Mouse (Mus musculus): ENCODE results near the gene Ucp1.

DNA sequence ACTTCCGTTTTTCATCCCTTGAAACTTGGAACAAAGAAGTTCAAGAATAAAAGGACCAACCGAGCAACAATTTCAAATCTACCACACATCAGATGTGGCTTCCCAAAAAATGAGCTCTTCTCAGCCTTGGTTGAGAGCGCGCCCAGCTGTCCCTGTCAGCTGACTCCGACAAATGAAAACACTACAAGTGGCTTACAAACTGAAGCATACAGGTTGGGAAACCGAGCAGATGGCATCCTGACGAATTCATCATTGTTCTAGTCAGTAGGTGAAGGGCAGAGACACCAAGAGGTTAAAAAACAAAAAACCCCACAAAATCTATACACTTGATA, 41.4 kb downstream of the Ucp1 start:
- TF ChIP-seq CTCF (IDR thresholded peaks at IDR 0.05; ENCODE audit: insufficient read depth, low read depth, low read length) (no peak), POLR2A (IDR thresholded peaks at IDR 0.05; ENCODE audit: insufficient read depth, low read depth, low read length) (no peak)
